Mouse (Mus musculus): ENCODE measurements around the gene Pde4c. TPM values are rescaled to one million over a fixed set of nuclear protein-coding genes. Genes with fewer than 3 reads are reported as not detected.

The Pde4c gene
- polyA plus RNA-seq, 1 experiment from 2014 or later: 0.20 TPM

GRCm38 (mm10) chr8:70758616-70759561, 35.4 kb downstream of the Pde4c start:
- Histone ChIP-seq H3K4me3 (0 out of 2 replicates have a peak overlapping the region, but pooled peaks have one; percentile 1), H3K27ac (replicated peaks) (no peak overlapping the region), H3K9me3 (no peaks in the 10 kb centered on the region), H3K27me3 (replicated peaks; ENCODE audit: low read depth, poor library complexity, severe bottlenecking) (peaks cover 19% of the 10 kb centered on the region), H3K4me1 (peaks cover 53% of the 10 kb centered on the region), H3K36me3 (replicated peaks) (peaks cover 29% of the 10 kb centered on the region)
- 70% methylated on average over 19 of the region's 19 CpGs for WGBS
- DNase-seq (ENCODE audit: low spot score): no peak

- no peaks in the 10 kb centered on the region for H3K9me3 ChIP-seq
- peak overlapping the region; percentile 80 for H3K4me3 ChIP-seq
- 1% methylated on average over 22 of the region's 22 CpGs for WGBS
- peaks cover 19% of the 10 kb centered on the region for H3K27me3 ChIP-seq (replicated peaks; ENCODE audit: low read depth, poor library complexity, severe bottlenecking)
- H3K4me1 ChIP-seq: peaks cover 41% of the 10 kb centered on the region
- DNase-seq (ENCODE audit: low spot score): peak; percentile 37
- peak overlapping the region; percentile 81 for H3K27ac ChIP-seq (replicated peaks)
- peaks cover 29% of the 10 kb centered on the region for H3K36me3 ChIP-seq (replicated peaks)
Observed at GRCm38 (mm10) chr8:70760350-70760749, 36.8 kb downstream of the Pde4c start.

- Histone ChIP-seq H3K9me3 (no peaks in the 10 kb centered on the region), H3K27me3 (replicated peaks; ENCODE audit: low read depth, poor library complexity, severe bottlenecking) (peaks cover 19% of the 10 kb centered on the region), H3K36me3 (replicated peaks) (peaks cover 29% of the 10 kb centered on the region), H3K4me3 (peak within 1 kb of the TSS; percentile 80), H3K4me1 (peaks cover 41% of the 10 kb centered on the region), H3K27ac (replicated peaks) (peak within 1 kb of the TSS; percentile 81)
- WGBS: 1% methylated on average over 55 of the region's 55 CpGs
- peak; percentile 97 for DNase-seq (ENCODE audit: low spot score)
Observed at GRCm38 (mm10) chr8:70760775-70761406, 37.4 kb downstream of the Pde4c start, which contains the start of gene Mpv17l2. Gene Mpv17l2, minus strand, starts transcription at chr8:70760946.

GRCm38 (mm10) chr8:70762118-70762517, 38.6 kb downstream of the Pde4c start:
- peaks cover 52% of the 10 kb centered on the region for H3K4me1 ChIP-seq
- peaks cover 11% of the 10 kb centered on the region for H3K27me3 ChIP-seq (replicated peaks; ENCODE audit: low read depth, poor library complexity, severe bottlenecking)
- no peaks in the 10 kb centered on the region for H3K9me3 ChIP-seq
- no peak overlapping the region for H3K27ac ChIP-seq (replicated peaks)
- peaks cover 17% of the 10 kb centered on the region for H3K36me3 ChIP-seq (replicated peaks)
- DNase-seq (ENCODE audit: low spot score): no peak
- 88% methylated on average over 1 of the region's 1 CpGs for WGBS
- no peak overlapping the region for H3K4me3 ChIP-seq

- Histone ChIP-seq H3K9me3 (no peaks in the 10 kb centered on the region), H3K27ac (replicated peaks) (no peak overlapping the region), H3K4me1 (peaks cover 59% of the 10 kb centered on the region), H3K36me3 (replicated peaks) (peaks cover 15% of the 10 kb centered on the region), H3K4me3 (no peak overlapping the region), H3K27me3 (replicated peaks; ENCODE audit: low read depth, poor library complexity, severe bottlenecking) (peaks cover 17% of the 10 kb centered on the region)
- DNase-seq (ENCODE audit: low spot score): peak; percentile 66
- 6% methylated on average over 3 of the region's 3 CpGs for WGBS
Observed at GRCm38 (mm10) chr8:70763354-70763753, 39.8 kb downstream of the Pde4c start.

GRCm38 (mm10) chr8:70764026-70764425, 40.5 kb downstream of the Pde4c start:
- Histone ChIP-seq H3K4me3 (no peak overlapping the region), H3K4me1 (peaks cover 54% of the 10 kb centered on the region), H3K27ac (replicated peaks) (no peak overlapping the region), H3K36me3 (replicated peaks) (peaks cover 17% of the 10 kb centered on the region), H3K9me3 (no peaks in the 10 kb centered on the region), H3K27me3 (replicated peaks; ENCODE audit: low read depth, poor library complexity, severe bottlenecking) (peaks cover 17% of the 10 kb centered on the region)
- WGBS: 86% methylated on average over 8 of the region's 8 CpGs
- no peak for DNase-seq (ENCODE audit: low spot score)

DNA sequence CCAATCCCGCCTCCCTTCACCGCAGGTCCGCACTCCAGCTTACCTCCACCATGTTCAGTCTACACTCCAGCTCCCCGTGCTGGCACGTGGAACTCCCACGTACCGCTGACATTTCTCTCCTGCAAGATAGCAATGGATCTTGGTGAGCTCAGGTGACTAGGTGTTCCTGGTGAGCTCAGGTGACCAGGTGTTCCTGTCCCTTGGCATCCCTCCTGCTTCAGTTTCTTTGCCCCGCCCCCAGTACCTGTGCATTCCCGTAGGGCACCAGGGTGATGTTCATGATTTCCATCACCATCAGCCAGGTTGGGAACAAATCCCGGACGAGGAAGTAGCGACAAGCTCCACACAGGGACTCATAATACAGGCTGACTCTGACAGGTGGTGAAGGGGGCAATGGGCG, 41.2 kb downstream of the Pde4c start:
- H3K9me3 ChIP-seq: no peaks in the 10 kb centered on the region
- no peak overlapping the region for H3K27ac ChIP-seq (replicated peaks)
- H3K27me3 ChIP-seq (replicated peaks; ENCODE audit: low read depth, poor library complexity, severe bottlenecking): peaks cover 17% of the 10 kb centered on the region
- peaks cover 54% of the 10 kb centered on the region for H3K4me1 ChIP-seq
- peaks cover 23% of the 10 kb centered on the region for H3K36me3 ChIP-seq (replicated peaks)
- DNase-seq (ENCODE audit: low spot score): no peak
- 91% methylated on average over 13 of the region's 13 CpGs for WGBS
- H3K4me3 ChIP-seq: peak overlapping the region; percentile 61; the same call in 1 of the 2 replicates

DNA sequence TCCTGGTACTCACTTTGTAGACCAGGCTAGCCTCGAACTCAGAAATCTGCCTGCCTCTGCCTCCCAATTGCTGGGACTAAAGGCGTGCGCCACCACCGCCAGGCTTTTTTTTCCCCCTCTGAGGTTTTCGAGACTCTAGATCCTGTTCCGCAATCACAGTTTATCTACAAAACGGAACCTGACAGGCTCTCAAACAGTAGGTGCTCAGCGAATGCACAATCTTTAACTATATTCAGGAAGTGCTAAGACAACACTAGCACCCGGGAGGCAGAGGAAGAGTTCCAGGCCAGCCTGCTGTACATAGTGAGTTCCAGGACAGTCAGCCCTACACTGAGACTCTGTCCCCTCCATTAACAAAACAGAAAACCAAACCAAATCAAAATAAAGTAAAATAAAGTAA, 41.8 kb downstream of the Pde4c start:
- H3K9me3 ChIP-seq: no peaks in the 10 kb centered on the region
- peak overlapping the region; percentile 61 for H3K4me3 ChIP-seq
- peaks cover 17% of the 10 kb centered on the region for H3K27me3 ChIP-seq (replicated peaks; ENCODE audit: low read depth, poor library complexity, severe bottlenecking)
- DNase-seq (ENCODE audit: low spot score): no peak
- no peak overlapping the region for H3K27ac ChIP-seq (replicated peaks)
- peaks cover 49% of the 10 kb centered on the region for H3K4me1 ChIP-seq
- H3K36me3 ChIP-seq (replicated peaks): peaks cover 30% of the 10 kb centered on the region
- WGBS: 80% methylated on average over 9 of the region's 9 CpGs

DNA sequence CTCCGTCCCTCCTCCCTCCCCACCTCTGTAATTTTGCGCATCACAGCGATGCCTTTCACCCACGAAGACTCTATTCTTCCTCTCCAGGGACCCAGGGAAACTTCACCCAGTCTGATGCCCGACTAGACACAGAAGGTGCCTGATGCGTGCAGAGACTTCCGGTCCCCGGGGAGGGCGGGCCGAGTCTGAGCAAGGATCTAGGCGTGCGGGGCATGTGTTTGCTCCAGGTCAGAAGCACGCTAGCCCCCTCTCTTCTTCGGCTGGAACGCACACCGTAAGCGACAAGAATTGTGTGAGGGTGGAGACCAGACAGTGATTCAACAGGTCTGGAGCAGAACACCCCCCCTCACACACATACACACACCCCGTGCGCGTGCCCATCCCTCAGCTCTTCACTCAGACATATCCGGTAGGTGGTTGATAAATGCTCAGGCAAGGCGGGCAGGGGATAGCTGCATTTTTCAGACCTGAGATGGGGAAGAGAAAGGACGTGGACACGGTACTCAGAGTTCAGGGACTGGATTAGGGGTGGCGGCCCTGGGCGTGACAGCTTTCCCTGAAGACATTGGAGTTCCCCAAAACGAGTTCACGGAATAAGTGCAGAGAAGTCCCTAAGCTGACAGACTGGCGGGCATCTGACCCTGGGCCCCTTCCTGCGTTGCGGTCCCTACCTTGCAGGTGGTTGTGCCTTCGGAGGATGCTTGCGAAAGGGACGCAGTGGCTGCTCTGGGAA, 42.5 kb downstream of the Pde4c start:
- Histone ChIP-seq H3K27me3 (replicated peaks; ENCODE audit: low read depth, poor library complexity, severe bottlenecking) (peaks cover 17% of the 10 kb centered on the region), H3K27ac (replicated peaks) (peak overlapping the region; percentile 72), H3K9me3 (no peaks in the 10 kb centered on the region), H3K4me3 (peak overlapping the region; percentile 61), H3K36me3 (replicated peaks) (peaks cover 36% of the 10 kb centered on the region), H3K4me1 (peaks cover 44% of the 10 kb centered on the region)
- WGBS: 2% methylated on average over 34 of the region's 34 CpGs
- peak; percentile 54 for DNase-seq (ENCODE audit: low spot score)

DNA sequence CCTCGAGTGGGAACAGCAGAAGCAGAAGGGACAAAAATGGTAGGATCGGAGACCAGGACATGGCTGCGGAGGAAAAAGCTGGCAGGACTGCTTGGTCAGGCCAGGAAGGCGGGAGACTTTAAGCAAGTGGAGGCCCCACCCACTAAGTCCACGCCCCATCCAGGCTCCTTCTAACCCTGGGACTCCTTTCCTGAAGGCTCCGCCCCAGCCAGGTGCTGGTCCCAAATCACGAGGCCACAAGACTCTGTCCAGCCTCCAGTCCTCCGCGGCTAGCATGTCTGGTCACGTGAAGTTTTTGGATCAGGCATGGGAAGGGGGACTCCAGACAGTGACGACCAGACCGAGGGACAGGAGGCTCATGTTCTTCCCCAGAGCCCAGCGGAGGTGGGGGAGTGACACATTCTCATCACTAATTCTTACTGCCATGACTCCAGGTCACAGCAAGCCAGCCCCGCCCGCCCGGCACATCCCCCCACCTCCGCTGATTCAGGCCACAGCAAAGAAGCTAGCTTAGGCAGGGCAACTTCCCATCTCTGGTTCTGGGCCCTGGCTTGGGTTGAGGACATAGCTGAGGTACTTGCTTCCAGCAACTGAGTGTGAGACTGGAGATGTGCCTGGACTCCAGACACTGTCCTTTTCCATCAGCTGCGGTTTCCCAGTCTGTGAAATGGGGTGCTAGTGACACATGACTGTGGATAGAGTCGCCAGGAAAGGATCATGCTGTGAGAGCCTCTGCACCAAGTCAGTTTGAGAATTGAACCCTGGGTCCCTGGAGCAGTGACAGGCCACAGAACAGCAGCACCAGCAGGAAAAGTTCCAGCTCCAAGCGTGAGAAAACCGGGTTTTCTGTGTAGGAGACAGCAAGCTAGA, 43.3 kb downstream of the Pde4c start:
- Histone ChIP-seq H3K4me1 (peaks cover 36% of the 10 kb centered on the region), H3K27me3 (replicated peaks; ENCODE audit: low read depth, poor library complexity, severe bottlenecking) (peaks cover 17% of the 10 kb centered on the region), H3K9me3 (no peaks in the 10 kb centered on the region), H3K27ac (replicated peaks) (peak overlapping the region; percentile 72), H3K4me3 (peak overlapping the region; percentile 61), H3K36me3 (replicated peaks) (peaks cover 44% of the 10 kb centered on the region)
- peak; percentile 80 for DNase-seq (ENCODE audit: low spot score)
- 8% methylated on average over 21 of the region's 21 CpGs for WGBS

DNA sequence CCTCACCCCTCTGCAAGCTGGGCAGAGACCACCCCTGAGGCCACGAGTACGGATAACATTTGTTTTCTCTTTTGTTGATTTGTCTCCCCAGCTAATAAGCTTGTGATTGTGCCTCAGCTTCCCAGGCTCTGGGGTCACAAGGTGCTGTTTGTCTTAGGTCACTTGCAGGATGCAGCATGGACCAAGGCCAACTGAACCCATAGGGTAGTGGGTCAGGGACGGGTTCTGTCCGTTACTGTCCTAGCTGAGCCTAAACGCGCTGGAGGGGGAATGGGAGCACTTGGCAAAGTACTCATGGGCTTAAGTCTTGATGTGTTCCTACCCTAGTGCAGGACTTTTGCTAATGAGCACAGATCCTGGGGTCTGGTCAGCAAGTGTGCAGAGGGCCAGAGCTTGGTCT, 44.0 kb downstream of the Pde4c start:
- Histone ChIP-seq H3K27ac (replicated peaks) (no peak overlapping the region), H3K27me3 (replicated peaks; ENCODE audit: low read depth, poor library complexity, severe bottlenecking) (peaks cover 17% of the 10 kb centered on the region), H3K9me3 (no peaks in the 10 kb centered on the region), H3K4me3 (no peak overlapping the region), H3K36me3 (replicated peaks) (peaks cover 51% of the 10 kb centered on the region), H3K4me1 (peaks cover 36% of the 10 kb centered on the region)
- 76% methylated on average over 6 of the region's 6 CpGs for WGBS
- DNase-seq (ENCODE audit: low spot score): no peak
